Mouse (Mus musculus) midbrain, embryonic 12.5 days (tissue): ENCODE measurements around the gene Krtap31-2. TPM values are rescaled to one million over a fixed set of nuclear protein-coding genes. Genes with fewer than 3 reads are reported as not detected.

Experiments used
- ATAC-seq: fragments of 200-750 bp; cut with Nextera tagmentation; 2 replicates; pipeline ENCODE4 v1.8.0; 2017; ENCODE audit warnings: low read depth, moderate TSS enrichment, moderate library complexity; ENCODE audit not compliant: low FRiP score
- H3K27ac ChIP-seq: fragments of 300-500 bp; sonication (generic); replicated peaks from 2 replicates; pipeline ENCODE4 v1.5.1; 2016; ENCODE audit warnings: mild to moderate bottlenecking
- H3K27me3 ChIP-seq: fragments of 300-500 bp; sonication (generic); 2 replicates; pipeline ENCODE4 v1.6.1; 2016; ENCODE audit warnings: mild to moderate bottlenecking
- H3K36me3 ChIP-seq: fragments of 300-500 bp; sonication (generic); 2 replicates; pipeline ENCODE4 v1.6.1; 2016
- H3K4me1 ChIP-seq: fragments of 300-500 bp; sonication (generic); 2 replicates; pipeline ENCODE4 v1.6.1; 2016
- H3K4me2 ChIP-seq: fragments of 300-500 bp; sonication (generic); replicated peaks from 2 replicates; pipeline ENCODE4 v1.6.1; 2016; ENCODE audit warnings: mild to moderate bottlenecking, moderate library complexity
- H3K4me3 ChIP-seq: fragments of 300-500 bp; sonication (generic); 2 replicates; pipeline ENCODE4 v1.5.1; 2016; ENCODE audit warnings: mild to moderate bottlenecking
- H3K9ac ChIP-seq: fragments of 300-500 bp; sonication (generic); replicated peaks from 2 replicates; pipeline ENCODE4 v1.6.1; 2016; ENCODE audit warnings: mild to moderate bottlenecking, moderate library complexity
- H3K9me3 ChIP-seq: fragments of 300-500 bp; sonication (generic); 2 replicates; pipeline ENCODE4 v1.6.1; 2016; ENCODE audit warnings: mild to moderate bottlenecking
- whole genome bisulfite sequencing: fragments of 180-500 bp; shearing (Covaris S2); methylation state at CpG from one replicate; pipeline ENCODE4 v1.1.7; 2016; 5-methylcytosine and 5-hydroxymethylcytosine counted together
- polyA plus RNA-seq: library from polyadenylated mRNA; unstranded; fragments of >200 nt; fragmentation: Nextera tagmentation; extraction: Ambion mirVana; gene quantifications from 2 replicates; pipeline ENCODE4 v1.2.1, GENCODE M21; 2016

Krtap31-2 gene
- polyA plus RNA-seq, result not detected in 2 replicates

- Histone ChIP-seq H3K4me1 (no peaks in the 10 kb centered on the region), H3K9ac (no peak within 1 kb of the TSS), H3K36me3 (no peaks in the 10 kb centered on the region), H3K27ac (no peak within 1 kb of the TSS), H3K9me3 (no peaks in the 10 kb centered on the region), H3K4me2 (no peak within 1 kb of the TSS), H3K4me3 (no peak within 1 kb of the TSS), H3K27me3 (no peaks in the 10 kb centered on the region)
- ATAC-seq, result no peak
- 93% methylated on average over 1 of the region's 1 CpGs for WGBS
Measured at GRCm38 (mm10) chr11:99935991-99936390, at the start of gene Krtap31-2. TSS of gene Krtap31-2 (plus strand) at chr11:99936291.

- Histone ChIP-seq H3K4me3 (no peak within 1 kb of the TSS), H3K9ac (no peak within 1 kb of the TSS), H3K4me2 (no peak within 1 kb of the TSS), H3K4me1 (no peaks in the 10 kb centered on the region), H3K36me3 (no peaks in the 10 kb centered on the region), H3K9me3 (no peaks in the 10 kb centered on the region), H3K27ac (no peak within 1 kb of the TSS), H3K27me3 (no peaks in the 10 kb centered on the region)
- 92% methylated on average over 2 of the region's 2 CpGs for WGBS
- ATAC-seq, result no peak
Measured at GRCm38 (mm10) chr11:99907620-99908019, 28.5 kb upstream of the Krtap31-2 start, which contains the start of gene Krtap31-1. TSS of gene Krtap31-1 (plus strand) at chr11:99907920.

- H3K36me3 ChIP-seq, result no peaks in the 10 kb centered on the region
- no peak within 1 kb of the TSS for H3K27ac ChIP-seq
- no peak within 1 kb of the TSS for H3K4me3 ChIP-seq
- no peak within 1 kb of the TSS for H3K9ac ChIP-seq
- no peaks in the 10 kb centered on the region for H3K27me3 ChIP-seq
- no peaks in the 10 kb centered on the region for H3K4me1 ChIP-seq
- WGBS, result 89% methylated on average over 3 of the region's 3 CpGs
- H3K4me2 ChIP-seq, result no peak within 1 kb of the TSS
- no peak for ATAC-seq
- H3K9me3 ChIP-seq, result no peaks in the 10 kb centered on the region
Measured at GRCm38 (mm10) chr11:99914451-99914850, 21.6 kb upstream of the Krtap31-2 start, which contains the start of gene Gm11565. TSS of gene Gm11565 (plus strand) at chr11:99914751.

GRCm38 (mm10) chr11:99937751-99938264 is 1.7 kb downstream of the Krtap31-2 start:
- WGBS, result 88% methylated on average over 9 of the region's 9 CpGs
- Histone ChIP-seq H3K4me3 (no peak overlapping the region), H3K4me2 (no peak overlapping the region), H3K4me1 (no peaks in the 10 kb centered on the region), H3K27me3 (no peaks in the 10 kb centered on the region), H3K27ac (no peak overlapping the region), H3K9ac (no peak overlapping the region), H3K36me3 (no peaks in the 10 kb centered on the region), H3K9me3 (no peaks in the 10 kb centered on the region)
- ATAC-seq, result no peak

GRCm38 (mm10) chr11:99948175-99948574 is 12.1 kb downstream of the Krtap31-2 start, which contains the start of gene Krtap9-5:
TSS of gene Krtap9-5 (plus strand) at chr11:99948475.
- Histone ChIP-seq H3K4me3 (no peak within 1 kb of the TSS), H3K4me1 (peaks cover 6% of the 10 kb centered on the region; the same call in 1 of the 2 replicates), H3K27ac (peak within 1 kb of the TSS; percentile 66), H3K36me3 (no peaks in the 10 kb centered on the region), H3K9me3 (no peaks in the 10 kb centered on the region), H3K4me2 (no peak within 1 kb of the TSS), H3K27me3 (no peaks in the 10 kb centered on the region), H3K9ac (no peak within 1 kb of the TSS)
- 93% methylated on average over 2 of the region's 2 CpGs for WGBS
- no peak for ATAC-seq

GRCm38 (mm10) chr11:99964213-99964612 is 28.1 kb downstream of the Krtap31-2 start:
- no peaks in the 10 kb centered on the region for H3K4me1 ChIP-seq
- no peaks in the 10 kb centered on the region for H3K9me3 ChIP-seq
- no peak overlapping the region for H3K4me3 ChIP-seq
- H3K27ac ChIP-seq, result no peak overlapping the region
- no peak for ATAC-seq
- H3K4me2 ChIP-seq, result no peak overlapping the region
- 50% methylated on average over 6 of the region's 6 CpGs for WGBS
- no peaks in the 10 kb centered on the region for H3K36me3 ChIP-seq
- H3K27me3 ChIP-seq, result no peaks in the 10 kb centered on the region
- no peak overlapping the region for H3K9ac ChIP-seq

GRCm38 (mm10) chr11:99965961-99966360 is 29.9 kb downstream of the Krtap31-2 start:
- 76% methylated on average over 2 of the region's 2 CpGs for WGBS
- no peaks in the 10 kb centered on the region for H3K4me1 ChIP-seq
- no peaks in the 10 kb centered on the region for H3K27me3 ChIP-seq
- ATAC-seq, result no peak
- H3K4me2 ChIP-seq, result no peak overlapping the region
- no peaks in the 10 kb centered on the region for H3K9me3 ChIP-seq
- no peaks in the 10 kb centered on the region for H3K36me3 ChIP-seq
- no peak overlapping the region for H3K27ac ChIP-seq
- no peak overlapping the region for H3K9ac ChIP-seq
- no peak overlapping the region for H3K4me3 ChIP-seq

GRCm38 (mm10) chr11:99978953-99979352 is 42.9 kb downstream of the Krtap31-2 start, which contains the start of gene Krtap29-1:
TSS of gene Krtap29-1 (minus strand) at chr11:99979053.
- Histone ChIP-seq H3K9ac (no peak within 1 kb of the TSS), H3K27me3 (no peaks in the 10 kb centered on the region), H3K4me3 (no peak within 1 kb of the TSS), H3K9me3 (peaks cover 1% of the 10 kb centered on the region; the same call in 1 of the 2 replicates), H3K27ac (no peak within 1 kb of the TSS), H3K36me3 (no peaks in the 10 kb centered on the region), H3K4me2 (no peak within 1 kb of the TSS), H3K4me1 (no peaks in the 10 kb centered on the region)
- ATAC-seq, result no peak
- WGBS, result 76% methylated on average over 5 of the region's 5 CpGs

- H3K9ac ChIP-seq, result no peak overlapping the region
- no peak overlapping the region for H3K27ac ChIP-seq
- no peak overlapping the region for H3K4me3 ChIP-seq
- no peaks in the 10 kb centered on the region for H3K9me3 ChIP-seq
- ATAC-seq, result no peak
- 88% methylated on average over 9 of the region's 9 CpGs for WGBS
- no peak overlapping the region for H3K4me2 ChIP-seq
- no peaks in the 10 kb centered on the region for H3K27me3 ChIP-seq
- no peaks in the 10 kb centered on the region for H3K36me3 ChIP-seq
- H3K4me1 ChIP-seq, result no peaks in the 10 kb centered on the region
Measured at GRCm38 (mm10) chr11:99982731-99983130, 46.6 kb downstream of the Krtap31-2 start.

GRCm38 (mm10) chr11:99983442-99983841 is 47.4 kb downstream of the Krtap31-2 start:
- no peak overlapping the region for H3K9ac ChIP-seq
- H3K9me3 ChIP-seq, result no peaks in the 10 kb centered on the region
- no peak overlapping the region for H3K4me3 ChIP-seq
- ATAC-seq, result no peak
- H3K4me1 ChIP-seq, result no peaks in the 10 kb centered on the region
- H3K27ac ChIP-seq, result no peak overlapping the region
- 91% methylated on average over 1 of the region's 1 CpGs for WGBS
- no peaks in the 10 kb centered on the region for H3K36me3 ChIP-seq
- no peaks in the 10 kb centered on the region for H3K27me3 ChIP-seq
- no peak overlapping the region for H3K4me2 ChIP-seq

- ATAC-seq, result no peak
- no peak overlapping the region for H3K27ac ChIP-seq
- H3K27me3 ChIP-seq, result no peaks in the 10 kb centered on the region
- WGBS, result 90% methylated on average over 20 of the region's 20 CpGs
- H3K36me3 ChIP-seq, result no peaks in the 10 kb centered on the region
- H3K4me1 ChIP-seq, result no peaks in the 10 kb centered on the region
- no peaks in the 10 kb centered on the region for H3K9me3 ChIP-seq
- no peak overlapping the region for H3K4me2 ChIP-seq
- no peak overlapping the region for H3K9ac ChIP-seq
- H3K4me3 ChIP-seq, result no peak overlapping the region
Measured at GRCm38 (mm10) chr11:99985291-99986092, 49.4 kb downstream of the Krtap31-2 start.

- no peak within 1 kb of the TSS for H3K4me3 ChIP-seq
- H3K4me2 ChIP-seq, result no peak within 1 kb of the TSS
- no peaks in the 10 kb centered on the region for H3K4me1 ChIP-seq
- WGBS, result 87% methylated on average over 8 of the region's 8 CpGs
- no peaks in the 10 kb centered on the region for H3K27me3 ChIP-seq
- no peaks in the 10 kb centered on the region for H3K36me3 ChIP-seq
- H3K9me3 ChIP-seq, result no peaks in the 10 kb centered on the region
- no peak within 1 kb of the TSS for H3K27ac ChIP-seq
- H3K9ac ChIP-seq, result no peak within 1 kb of the TSS
- no peak for ATAC-seq
Measured at GRCm38 (mm10) chr11:99986180-99986647, 50.1 kb downstream of the Krtap31-2 start, which contains the start of gene Krtap16-1. TSS of gene Krtap16-1 (minus strand) at chr11:99986597.
